Comparison of ENCODE assay signal across 10 mouse cellular contexts in the genomic region with DNA sequence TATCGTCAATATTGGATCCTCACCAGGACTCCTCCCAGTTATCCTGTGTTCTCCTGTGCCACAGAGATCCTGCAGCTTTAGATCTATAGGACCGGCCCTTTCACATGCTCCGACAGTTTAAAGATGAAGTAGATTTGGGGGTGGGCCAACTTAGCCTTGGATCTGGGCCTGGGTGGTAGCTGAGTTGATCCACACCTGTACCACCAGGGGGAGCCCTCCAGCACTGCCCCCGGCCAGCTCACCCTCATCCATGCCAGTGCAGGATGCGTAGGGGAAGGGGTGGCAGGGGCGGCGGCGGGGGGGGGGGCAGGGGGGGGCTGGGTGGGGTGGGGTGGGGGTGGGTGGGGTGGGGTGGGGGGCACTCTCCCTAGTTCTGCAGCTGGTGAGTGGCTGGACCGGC. TPM values are rescaled to one million over a fixed set of nuclear protein-coding genes. Genes with fewer than 3 reads are reported as not detected.
A peak's percentile ranks its signal among the peaks of the same experiment; 100 is the strongest.
DNase-seq lines count a peak whose midpoint lies in the region; ATAC-seq and TF ChIP-seq lines count a peak whose summit lies in the region.
"Had no signal": no experiment of that assay in that cellular context is flagged by ENCODE, and none has a peak within 500 bp of the region (broad histone marks: within the 10 kb centered on the region; RNA-seq: fewer than 3 reads in every experiment).

No protein-coding gene starts in this region.

- 76% methylated on average over 6 of the region's 9 CpGs for WGBS in embryonic facial prominence, embryonic 12.5 days
- 79% methylated on average over 9 of the region's 9 CpGs for WGBS in embryonic facial prominence, embryonic 10.5 days
- 68% methylated on average over 5 of the region's 9 CpGs for WGBS in liver, adult 2 months
- WGBS in liver, embryonic 11.5 days = 72% methylated on average over 7 of the region's 9 CpGs
- whole genome bisulfite sequencing in lung, embryonic 14.5 days = 65% methylated on average over 8 of the region's 9 CpGs

- ATAC-seq in embryonic facial prominence, embryonic 12.5 days (ENCODE audit: insufficient number of reproducible peaks, insufficient read depth, low FRiP score, low TSS enrichment) = 0 out of 2 replicates have a peak, but pooled peaks have one; percentile 15
- no peak for ATAC-seq in liver, embryonic 11.5 days (replicated peaks; ENCODE audit: low FRiP score)
- ATAC-seq in lung, embryonic 14.5 days (ENCODE audit: insufficient read depth) = no peak

- no peaks in the 10 kb centered on the region for H3K79me2 ChIP-seq in liver, adult 2 months (ENCODE audit: control insufficient read depth, insufficient read depth, low read length)

- H3K9ac ChIP-seq in embryonic facial prominence, embryonic 12.5 days = no peak overlapping the region
- H3K9ac ChIP-seq in liver, adult 2 months (ENCODE audit: low read depth, low read length) = no peak overlapping the region
- H3K9ac ChIP-seq in liver, embryonic 11.5 days (ENCODE audit: low read depth, low read length) = no peak overlapping the region
- H3K9ac ChIP-seq in lung, embryonic 14.5 days = no peak overlapping the region
- H3K9ac ChIP-seq: embryonic facial prominence, embryonic 15.5 days had no signal

- peak; percentile 75 for TF ChIP-seq CTCF in liver, adult 2 months (IDR thresholded peaks at IDR 0.05; ENCODE audit: low read depth, low read length)
- peak; percentile 41 for TF ChIP-seq CTCF in lung, embryonic 14.5 days (IDR thresholded peaks at IDR 0.05; ENCODE audit: low read depth)

- no peak for DNase-seq in embryonic facial prominence, embryonic 10.5 days (ENCODE audit: low spot score)
- peak; percentile 23 for DNase-seq in liver, adult 2 months (ENCODE audit: extremely low read depth, low read depth, low spot score)
- DNase-seq in liver, embryonic 11.5 days (ENCODE audit: low spot score) = no peak
- DNase-seq in lung, embryonic 14.5 days = peak; percentile 8
- DNase-seq in thymus, postnatal 36 days = peak; percentile 41 to 48
- no peak for DNase-seq in layer of hippocampus, postnatal 14 days (ENCODE audit: low spot score in 2 of 2)
- DNase-seq in right cerebral cortex, postnatal 36 days (ENCODE audit: low spot score in 2 of 2) = no peak

- no peaks in the 10 kb centered on the region for H3K27me3 ChIP-seq in embryonic facial prominence, embryonic 12.5 days
- no peaks in the 10 kb centered on the region for H3K27me3 ChIP-seq in embryonic facial prominence, embryonic 10.5 days (replicated peaks; ENCODE audit: low read depth, poor library complexity, severe bottlenecking)
- H3K27me3 ChIP-seq in liver, adult 2 months (ENCODE audit: control insufficient read depth, insufficient read depth, low read length) = no peaks in the 10 kb centered on the region
- no peaks in the 10 kb centered on the region for H3K27me3 ChIP-seq in liver, embryonic 11.5 days (replicated peaks; ENCODE audit: control insufficient read depth, insufficient read depth, low read length)
- H3K27me3 ChIP-seq in lung, embryonic 14.5 days (ENCODE audit: insufficient read depth, low read length) = no peaks in the 10 kb centered on the region
- H3K27me3 ChIP-seq: embryonic facial prominence, embryonic 15.5 days had no signal

- H3K4me1 ChIP-seq in embryonic facial prominence, embryonic 12.5 days = no peaks in the 10 kb centered on the region; the same call in 1 of the 2 replicates
- 0 out of 2 replicates have a peak, but pooled peaks cover 1% of the 10 kb centered on the region for H3K4me1 ChIP-seq in embryonic facial prominence, embryonic 10.5 days
- peaks cover 3% of the 10 kb centered on the region; the same call in 1 of the 2 replicates for H3K4me1 ChIP-seq in liver, adult 2 months (ENCODE audit: control insufficient read depth, insufficient read depth, low read length)
- H3K4me1 ChIP-seq in liver, embryonic 11.5 days (replicated peaks; ENCODE audit: control insufficient read depth, insufficient read depth, low read length) = no peaks in the 10 kb centered on the region
- no peaks in the 10 kb centered on the region for H3K4me1 ChIP-seq in lung, embryonic 14.5 days (ENCODE audit: insufficient read depth)
- H3K4me1 ChIP-seq: embryonic facial prominence, embryonic 15.5 days had no signal

- H3K36me3 ChIP-seq in embryonic facial prominence, embryonic 12.5 days = no peaks in the 10 kb centered on the region
- H3K36me3 ChIP-seq in embryonic facial prominence, embryonic 10.5 days (replicated peaks) = no peaks in the 10 kb centered on the region
- no peaks in the 10 kb centered on the region for H3K36me3 ChIP-seq in liver, adult 2 months (ENCODE audit: control insufficient read depth, insufficient read depth, low read length)
- no peaks in the 10 kb centered on the region for H3K36me3 ChIP-seq in liver, embryonic 11.5 days (ENCODE audit: control insufficient read depth, insufficient read depth, low read length)
- H3K36me3 ChIP-seq in lung, embryonic 14.5 days (ENCODE audit: insufficient read depth) = no peaks in the 10 kb centered on the region
- H3K36me3 ChIP-seq: embryonic facial prominence, embryonic 15.5 days; G1E had no signal

- H3K4me3 ChIP-seq in embryonic facial prominence, embryonic 12.5 days = no peak overlapping the region
- H3K4me3 ChIP-seq in embryonic facial prominence, embryonic 10.5 days = no peak overlapping the region
- no peak overlapping the region for H3K4me3 ChIP-seq in liver, adult 2 months (ENCODE audit: insufficient read depth, low read depth, low read length)
- no peak overlapping the region for H3K4me3 ChIP-seq in liver, embryonic 11.5 days (ENCODE audit: low read depth, low read length)
- H3K4me3 ChIP-seq in lung, embryonic 14.5 days (ENCODE audit: low read depth, low read length) = no peak overlapping the region
- H3K4me3 ChIP-seq: embryonic facial prominence, embryonic 15.5 days had no signal

- H3K27ac ChIP-seq in embryonic facial prominence, embryonic 12.5 days = no peak overlapping the region
- no peak overlapping the region for H3K27ac ChIP-seq in embryonic facial prominence, embryonic 10.5 days (replicated peaks)
- H3K27ac ChIP-seq in liver, adult 2 months (replicated peaks; ENCODE audit: insufficient read depth, low read depth, low read length) = no peak overlapping the region
- H3K27ac ChIP-seq in liver, embryonic 11.5 days (ENCODE audit: low read depth, low read length) = no peak overlapping the region
- H3K27ac ChIP-seq in lung, embryonic 14.5 days (ENCODE audit: low read depth) = no peak overlapping the region
- H3K27ac ChIP-seq: embryonic facial prominence, embryonic 15.5 days had no signal

- no peaks in the 10 kb centered on the region for H3K9me3 ChIP-seq in embryonic facial prominence, embryonic 12.5 days
- H3K9me3 ChIP-seq in embryonic facial prominence, embryonic 10.5 days = no peaks in the 10 kb centered on the region
- H3K9me3 ChIP-seq in liver, embryonic 11.5 days (ENCODE audit: control insufficient read depth, low read length) = no peaks in the 10 kb centered on the region
- H3K9me3 ChIP-seq in lung, embryonic 14.5 days (ENCODE audit: low read depth, low read length) = no peaks in the 10 kb centered on the region
- H3K9me3 ChIP-seq: embryonic facial prominence, embryonic 15.5 days had no signal

- no peak for TF ChIP-seq POLR2A in liver, adult 2 months (IDR thresholded peaks at IDR 0.05; ENCODE audit: extremely low read depth, insufficient read depth, low read length)

- H3K4me2 ChIP-seq in embryonic facial prominence, embryonic 12.5 days (replicated peaks) = no peak overlapping the region
- no peak overlapping the region for H3K4me2 ChIP-seq in liver, embryonic 11.5 days
- no peak overlapping the region for H3K4me2 ChIP-seq in lung, embryonic 14.5 days
- H3K4me2 ChIP-seq: embryonic facial prominence, embryonic 15.5 days had no signal

RNA-seq across cellular contexts. Expression of a gene that starts 38.7 kb away (rescaled TPM):
- 30.3 and 30.8 TPM in 2 replicates for polyA plus RNA-seq in embryonic facial prominence, embryonic 12.5 days (2016; fragmentation: Nextera tagmentation; extraction: Ambion mirVana)
- polyA plus RNA-seq in embryonic facial prominence, embryonic 10.5 days (2016; fragmentation: Nextera tagmentation; extraction: Ambion mirVana) = 22.8 and 24.5 TPM in 2 replicates
- total RNA-seq in liver, adult 2 months (2014; rRNA removed) = 6.2 and 10.2 TPM in 2 replicates
- 7.9 and 16.2 TPM in 2 replicates for polyA plus RNA-seq in liver, adult 2 months (2012; rRNA removed)
- 8.5 and 9.8 TPM in 2 replicates for polyA plus RNA-seq in liver, embryonic 11.5 days (2014; fragmentation: Nextera tagmentation; extraction: Ambion mirVana)
- polyA plus RNA-seq in lung, embryonic 14.5 days (2014; fragmentation: Nextera tagmentation; extraction: Ambion mirVana) = 18.5 and 20.0 TPM in 2 replicates
- 10 to 100 TPM; 10.7 to 13.6 TPM for total RNA-seq in layer of hippocampus, postnatal 14 days (2021)

Comparison
In these comparisons a context has a peak if more than half of its experiments do, and no peak if none do; other contexts are left out.
1. DNase-seq: peak in liver, adult 2 months (single experiment), lung, embryonic 14.5 days (single experiment) and thymus, postnatal 36 days (2 of 2); none in embryonic facial prominence, embryonic 10.5 days (single experiment), liver, embryonic 11.5 days (single experiment), layer of hippocampus, postnatal 14 days (0 of 2) and right cerebral cortex, postnatal 36 days (0 of 2).